Mouse (Mus musculus): Measurements from ENCODE around the gene Fgfr4. TPM values are rescaled to one million over a fixed set of nuclear protein-coding genes. Genes with fewer than 3 reads are reported as not detected.

Fgfr4 gene
- polyA plus RNA-seq, 1 experiment from 2014 or later: 0.64 TPM

DNA sequence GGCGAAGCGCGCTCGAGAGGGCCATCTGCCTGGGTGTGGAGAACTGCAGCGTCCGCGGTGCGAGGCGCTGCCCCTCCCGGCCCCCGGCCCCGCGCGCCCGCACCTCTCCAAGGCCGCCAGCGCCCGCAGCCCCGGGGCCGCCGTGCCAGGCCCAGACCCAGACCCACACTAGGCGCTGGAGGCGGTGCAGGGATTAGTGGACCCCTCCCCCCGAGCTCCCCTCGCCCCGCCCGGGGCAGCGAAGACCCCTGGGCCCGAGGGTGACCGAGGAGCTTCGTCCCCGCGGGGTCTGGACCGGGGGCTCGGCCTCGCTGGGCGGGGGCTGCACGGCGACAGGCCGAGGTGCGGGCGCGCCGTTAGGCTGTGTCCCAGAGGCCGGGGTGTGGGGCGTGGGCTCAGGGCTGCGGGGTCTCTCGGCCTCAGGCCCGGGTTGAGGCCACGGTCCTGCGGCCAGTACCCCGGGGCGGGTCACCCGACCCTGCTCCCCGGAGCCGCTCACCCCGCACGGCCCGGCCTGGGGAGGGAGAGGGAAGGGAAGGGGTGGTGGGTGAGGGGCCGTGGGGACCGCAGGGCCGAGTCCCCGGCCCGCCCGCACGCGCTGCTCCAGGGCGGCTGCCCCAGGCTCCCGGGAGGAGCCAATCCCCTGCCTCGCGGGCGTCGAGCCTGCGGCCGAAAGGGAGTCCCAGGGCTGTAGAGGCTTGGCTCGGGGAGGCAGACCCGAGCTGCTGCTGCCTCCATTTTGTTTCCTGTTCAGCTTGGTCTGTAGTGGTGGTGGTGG, 57.9 kb downstream of the Fgfr4 start:
- H3K9me3 ChIP-seq (replicated peaks; ENCODE audit: control insufficient read depth, low read length): no peaks in the 10 kb centered on the region
- peak overlapping the region; percentile 80 for H3K4me2 ChIP-seq
- peak overlapping the region; percentile 99 for H3K27ac ChIP-seq (ENCODE audit: low read depth, low read length)
- peak overlapping the region; percentile 96 for H3K9ac ChIP-seq (ENCODE audit: low read depth, low read length)
- H3K27me3 ChIP-seq (ENCODE audit: control insufficient read depth, insufficient read depth, low read length): no peaks in the 10 kb centered on the region
- H3K4me3 ChIP-seq (ENCODE audit: low read depth, low read length): peak overlapping the region; percentile 78
- peaks cover 28% of the 10 kb centered on the region for H3K4me1 ChIP-seq (ENCODE audit: control insufficient read depth, insufficient read depth, low read length)
- ATAC-seq (replicated peaks; ENCODE audit: insufficient number of reproducible peaks, low FRiP score, low TSS enrichment): peak; percentile 44
- WGBS (ENCODE audit: insufficient replicate concordance): under 1% methylated on average over 73 of the region's 77 CpGs
- H3K36me3 ChIP-seq (ENCODE audit: control insufficient read depth, insufficient read depth, low read length): peaks cover 14% of the 10 kb centered on the region

DNA sequence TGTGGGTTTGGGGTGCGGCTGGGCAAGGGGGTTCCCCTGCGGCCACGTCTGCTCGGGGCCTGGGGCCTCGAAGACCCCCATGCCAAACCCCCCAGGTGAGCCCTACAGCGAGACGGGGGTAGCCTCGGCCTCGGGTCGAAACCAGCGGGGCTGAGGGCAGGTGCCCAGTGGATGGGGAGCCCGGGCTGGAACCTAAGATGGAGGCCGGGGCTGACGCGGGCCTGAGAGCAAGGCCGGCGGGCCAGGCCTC, 58.5 kb downstream of the Fgfr4 start:
- H3K4me3 ChIP-seq (ENCODE audit: low read depth, low read length): peak overlapping the region; percentile 78
- ATAC-seq (replicated peaks; ENCODE audit: insufficient number of reproducible peaks, low FRiP score, low TSS enrichment): peak; percentile 59
- under 1% methylated on average over 17 of the region's 17 CpGs for WGBS (ENCODE audit: insufficient replicate concordance)

DNA sequence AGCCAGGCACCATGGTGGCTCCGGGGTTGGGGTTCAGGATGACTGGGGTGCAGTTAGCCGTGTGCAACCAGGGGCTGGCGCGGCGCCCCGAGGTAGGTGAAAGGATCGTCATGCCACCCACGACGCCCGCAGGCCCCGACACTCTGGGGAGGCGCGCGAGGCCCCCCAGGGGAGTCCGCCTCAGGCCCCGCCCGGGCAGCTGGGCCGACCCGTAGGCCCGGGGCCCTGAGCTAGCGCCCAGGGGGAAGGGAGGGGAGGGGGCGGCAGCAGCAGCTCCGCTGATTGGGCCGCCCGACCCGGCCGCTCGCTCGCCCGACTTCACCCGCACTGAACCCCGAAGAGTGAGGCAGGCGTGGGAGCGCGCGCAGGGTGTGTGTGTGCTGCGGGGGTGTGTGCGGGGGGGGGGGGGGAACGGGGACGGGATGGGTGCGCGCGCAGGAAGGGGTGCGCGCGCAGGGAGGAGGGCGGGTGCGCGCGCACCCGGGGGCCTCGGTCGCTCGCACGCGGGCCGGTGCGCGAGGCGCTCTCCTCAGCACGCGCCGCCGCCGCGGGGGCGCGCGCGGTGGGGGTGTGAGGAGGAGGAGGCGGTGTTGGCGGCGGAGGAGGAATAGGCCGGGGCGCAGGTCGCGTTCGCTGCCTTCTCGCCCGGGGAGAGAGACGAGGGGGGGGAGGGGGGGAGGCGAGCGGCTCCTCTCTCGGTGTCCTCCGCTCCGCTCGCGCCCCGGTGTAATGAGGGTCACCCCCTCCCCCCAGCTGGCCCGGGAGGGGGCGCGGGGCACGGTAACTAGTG, 59.0 kb downstream of the Fgfr4 start:
- Histone ChIP-seq H3K36me3 (ENCODE audit: control insufficient read depth, insufficient read depth, low read length) (peaks cover 20% of the 10 kb centered on the region), H3K27ac (ENCODE audit: low read depth, low read length) (peak overlapping the region; percentile 99), H3K4me1 (ENCODE audit: control insufficient read depth, insufficient read depth, low read length) (peaks cover 37% of the 10 kb centered on the region), H3K9ac (ENCODE audit: low read depth, low read length) (peak overlapping the region; percentile 96), H3K4me3 (ENCODE audit: low read depth, low read length) (peak overlapping the region; percentile 78), H3K4me2 (peak overlapping the region; percentile 80), H3K27me3 (ENCODE audit: control insufficient read depth, insufficient read depth, low read length) (no peaks in the 10 kb centered on the region), H3K9me3 (replicated peaks; ENCODE audit: control insufficient read depth, low read length) (no peaks in the 10 kb centered on the region)
- ATAC-seq (replicated peaks; ENCODE audit: insufficient number of reproducible peaks, low FRiP score, low TSS enrichment): peak; percentile 74
- WGBS (ENCODE audit: insufficient replicate concordance): 0% methylated on average over 33 of the region's 93 CpGs

More for the DNA sequence above, 58.5 kb downstream of the Fgfr4 start:
- H3K4me1 ChIP-seq (ENCODE audit: control insufficient read depth, insufficient read depth, low read length): peaks cover 32% of the 10 kb centered on the region
- no peaks in the 10 kb centered on the region for H3K27me3 ChIP-seq (ENCODE audit: control insufficient read depth, insufficient read depth, low read length)
- H3K27ac ChIP-seq (ENCODE audit: low read depth, low read length): peak overlapping the region; percentile 99
- H3K36me3 ChIP-seq (ENCODE audit: control insufficient read depth, insufficient read depth, low read length): peaks cover 14% of the 10 kb centered on the region
- peak overlapping the region; percentile 80 for H3K4me2 ChIP-seq
- peak overlapping the region; percentile 96 for H3K9ac ChIP-seq (ENCODE audit: low read depth, low read length)
- no peaks in the 10 kb centered on the region for H3K9me3 ChIP-seq (replicated peaks; ENCODE audit: control insufficient read depth, low read length)

DNA sequence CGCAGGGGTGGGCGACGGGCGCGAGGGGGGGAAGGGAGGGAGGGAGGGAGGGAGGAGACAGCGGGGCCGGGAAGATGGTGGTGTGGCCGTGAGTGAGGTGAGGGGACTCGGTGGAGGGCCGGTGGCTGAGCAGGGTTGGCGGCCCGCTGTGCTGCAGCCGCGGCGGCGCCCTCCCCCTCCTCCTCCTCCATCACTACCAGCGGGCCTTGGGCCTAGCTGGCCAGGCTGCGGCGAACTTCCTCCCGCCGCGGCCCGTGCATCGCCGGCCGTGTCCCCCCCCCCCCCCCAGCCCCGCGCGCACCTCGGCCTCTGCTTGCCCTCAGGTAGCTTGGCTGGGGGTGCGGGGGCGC, 59.5 kb downstream of the Fgfr4 start:
- Histone ChIP-seq H3K36me3 (ENCODE audit: control insufficient read depth, insufficient read depth, low read length) (peaks cover 21% of the 10 kb centered on the region), H3K4me2 (peak overlapping the region; percentile 80), H3K27ac (ENCODE audit: low read depth, low read length) (peak overlapping the region; percentile 99), H3K4me1 (ENCODE audit: control insufficient read depth, insufficient read depth, low read length) (peaks cover 39% of the 10 kb centered on the region), H3K27me3 (ENCODE audit: control insufficient read depth, insufficient read depth, low read length) (no peaks in the 10 kb centered on the region), H3K9ac (ENCODE audit: low read depth, low read length) (peak overlapping the region; percentile 96), H3K9me3 (replicated peaks; ENCODE audit: control insufficient read depth, low read length) (no peaks in the 10 kb centered on the region), H3K4me3 (ENCODE audit: low read depth, low read length) (peak overlapping the region; percentile 78)
- ATAC-seq (replicated peaks; ENCODE audit: insufficient number of reproducible peaks, low FRiP score, low TSS enrichment): peak; percentile 43
- WGBS (ENCODE audit: insufficient replicate concordance): 4% methylated on average over 5 of the region's 32 CpGs

DNA sequence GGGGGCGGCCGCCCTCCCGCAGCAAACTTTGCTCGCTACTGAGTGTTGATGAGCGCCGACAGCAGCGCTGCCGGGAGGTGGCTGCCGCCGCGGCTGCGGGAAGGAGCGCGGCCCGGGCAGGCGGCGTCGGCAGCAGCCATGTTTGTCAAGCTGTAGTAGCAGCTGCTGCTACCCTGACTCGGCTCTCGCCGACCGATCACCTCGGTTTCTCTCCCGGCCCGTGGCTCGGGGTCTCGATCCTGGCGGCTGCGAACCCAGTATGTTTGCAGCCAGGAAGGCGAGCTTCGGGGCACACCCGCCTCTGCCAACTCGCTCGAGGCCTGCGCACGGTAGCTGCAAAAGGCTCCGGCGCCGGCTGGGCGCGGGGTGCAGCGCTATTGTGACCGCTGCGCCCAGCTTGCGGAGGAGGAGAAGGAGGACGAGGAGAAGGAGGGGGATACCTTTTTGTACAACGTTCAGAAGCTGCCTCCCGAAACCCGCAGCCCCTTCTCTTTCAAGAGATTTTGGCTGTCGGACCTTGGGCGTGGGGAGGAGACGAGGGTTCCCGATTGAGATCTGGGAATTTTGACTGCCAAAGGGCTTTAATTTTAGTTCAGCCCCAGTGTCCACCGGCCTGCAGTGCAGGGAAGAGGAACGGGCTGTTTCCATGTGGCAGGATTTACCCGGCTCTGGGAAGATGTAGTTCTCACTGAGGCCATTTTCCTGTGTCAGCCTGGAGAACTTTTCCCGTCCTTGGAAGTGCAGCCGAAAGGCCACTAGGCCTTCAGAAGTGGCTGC, 60.1 kb downstream of the Fgfr4 start:
- no peak for ATAC-seq (replicated peaks; ENCODE audit: insufficient number of reproducible peaks, low FRiP score, low TSS enrichment)
- Histone ChIP-seq H3K36me3 (ENCODE audit: control insufficient read depth, insufficient read depth, low read length) (peaks cover 21% of the 10 kb centered on the region), H3K27ac (ENCODE audit: low read depth, low read length) (peak overlapping the region; percentile 99), H3K4me2 (peak overlapping the region; percentile 80), H3K4me1 (ENCODE audit: control insufficient read depth, insufficient read depth, low read length) (peaks cover 39% of the 10 kb centered on the region), H3K27me3 (ENCODE audit: control insufficient read depth, insufficient read depth, low read length) (no peaks in the 10 kb centered on the region), H3K9ac (ENCODE audit: low read depth, low read length) (peak overlapping the region; percentile 96), H3K4me3 (ENCODE audit: low read depth, low read length) (peak overlapping the region; percentile 78), H3K9me3 (replicated peaks; ENCODE audit: control insufficient read depth, low read length) (no peaks in the 10 kb centered on the region)
- WGBS (ENCODE audit: insufficient replicate concordance): under 1% methylated on average over 57 of the region's 58 CpGs

DNA sequence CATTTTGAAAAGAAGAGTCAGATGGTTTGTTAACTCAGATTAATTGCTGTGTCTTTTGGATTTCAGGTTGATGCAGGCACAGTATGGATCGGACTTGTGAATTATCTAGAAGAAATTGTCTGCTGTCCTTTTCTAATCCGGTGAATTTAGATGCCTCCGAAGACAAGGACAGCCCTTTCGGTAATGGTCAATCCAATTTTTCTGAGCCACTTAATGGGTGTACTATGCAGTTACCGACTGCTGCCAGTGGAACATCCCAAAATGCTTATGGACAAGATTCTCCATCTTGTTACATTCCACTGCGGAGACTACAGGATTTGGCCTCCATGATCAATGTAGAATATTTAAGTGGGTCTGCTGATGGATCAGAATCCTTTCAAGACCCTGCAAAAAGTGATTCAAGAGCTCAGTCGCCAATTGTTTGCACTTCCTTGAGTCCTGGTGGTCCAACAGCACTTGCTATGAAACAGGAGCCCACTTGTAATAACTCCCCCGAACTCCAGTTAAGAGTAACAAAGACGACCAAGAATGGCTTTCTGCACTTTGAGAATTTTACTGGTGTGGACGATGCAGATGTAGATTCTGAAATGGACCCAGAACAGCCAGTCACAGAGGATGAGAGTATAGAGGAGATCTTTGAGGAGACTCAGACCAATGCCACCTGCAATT, 60.8 kb downstream of the Fgfr4 start:
- Histone ChIP-seq H3K9me3 (replicated peaks; ENCODE audit: control insufficient read depth, low read length) (no peaks in the 10 kb centered on the region), H3K27me3 (ENCODE audit: control insufficient read depth, insufficient read depth, low read length) (no peaks in the 10 kb centered on the region), H3K36me3 (ENCODE audit: control insufficient read depth, insufficient read depth, low read length) (peaks cover 23% of the 10 kb centered on the region), H3K27ac (ENCODE audit: low read depth, low read length) (peak overlapping the region; percentile 99), H3K9ac (ENCODE audit: low read depth, low read length) (peak overlapping the region; percentile 96), H3K4me2 (peak overlapping the region; percentile 80), H3K4me1 (ENCODE audit: control insufficient read depth, insufficient read depth, low read length) (peaks cover 41% of the 10 kb centered on the region), H3K4me3 (ENCODE audit: low read depth, low read length) (peak overlapping the region; percentile 78)
- WGBS (ENCODE audit: insufficient replicate concordance): 63% methylated on average over 10 of the region's 10 CpGs
- ATAC-seq (replicated peaks; ENCODE audit: insufficient number of reproducible peaks, low FRiP score, low TSS enrichment): no peak

Other genes starting within 250 kb of the Fgfr4 start
- 2.5 and 2.6 TPM in 2 replicates for gene Unc5a, start 203.2 kb upstream of the Fgfr4 start, polyA plus RNA-seq (2014; fragmentation: Nextera tagmentation; extraction: Ambion mirVana)
- 0.16 and 0.54 TPM in 2 replicates for gene Hk3, start 131.3 kb upstream of the Fgfr4 start, polyA plus RNA-seq (2014; fragmentation: Nextera tagmentation; extraction: Ambion mirVana)
- 18.3 and 18.7 TPM in 2 replicates for gene Uimc1, start 52.3 kb upstream of the Fgfr4 start, polyA plus RNA-seq (2014; fragmentation: Nextera tagmentation; extraction: Ambion mirVana)
- gene Zfp346, start 47.3 kb upstream of the Fgfr4 start, polyA plus RNA-seq (2014; fragmentation: Nextera tagmentation; extraction: Ambion mirVana): 14.7 and 17.9 TPM in 2 replicates
- not detected in 2 replicates for gene Gm17617, start 19.1 kb upstream of the Fgfr4 start, polyA plus RNA-seq (2014; fragmentation: Nextera tagmentation; extraction: Ambion mirVana)
- 41.8 and 72.1 TPM in 2 replicates for gene Nsd1, start 57.1 kb downstream of the Fgfr4 start, polyA plus RNA-seq (2014; fragmentation: Nextera tagmentation; extraction: Ambion mirVana)
- 428 and 447 TPM in 2 replicates for gene Prelid1, start 167.9 kb downstream of the Fgfr4 start, polyA plus RNA-seq (2014; fragmentation: Nextera tagmentation; extraction: Ambion mirVana)
- gene Rab24, start 169.3 kb downstream of the Fgfr4 start, polyA plus RNA-seq (2014; fragmentation: Nextera tagmentation; extraction: Ambion mirVana): 56.3 and 64.3 TPM in 2 replicates
- 17.6 and 18.0 TPM in 2 replicates for gene Mxd3, start 177.2 kb downstream of the Fgfr4 start, polyA plus RNA-seq (2014; fragmentation: Nextera tagmentation; extraction: Ambion mirVana)
- 72.5 and 90.8 TPM in 2 replicates for gene Lman2, start 210.1 kb downstream of the Fgfr4 start, polyA plus RNA-seq (2014; fragmentation: Nextera tagmentation; extraction: Ambion mirVana)
- gene Rgs14, start 217.1 kb downstream of the Fgfr4 start, polyA plus RNA-seq (2014; fragmentation: Nextera tagmentation; extraction: Ambion mirVana): 0.15 and 0.31 TPM in 2 replicates
- gene Slc34a1, start 245.5 kb downstream of the Fgfr4 start, polyA plus RNA-seq (2014; fragmentation: Nextera tagmentation; extraction: Ambion mirVana): not detected in 2 replicates